Mouse (Mus musculus) neutrophil, adult 5-6 weeks (primary cell): ENCODE measurements around the gene Nudt16l1. TPM values are rescaled to one million over a fixed set of nuclear protein-coding genes. Genes with fewer than 3 reads are reported as not detected.

ENCODE experiments used
- ATAC-seq: fragments of 151-379, 151-347 bp; 2 replicates; pipeline ENCODE4 v1.8.0; 2017; ENCODE audit warnings: mild to moderate bottlenecking, moderate TSS enrichment; ENCODE audit not compliant: insufficient number of reproducible peaks, poor library complexity, low FRiP score, severe bottlenecking; ENCODE audit errors: extremely low read depth
- total RNA-seq: library from RNA; stranded (forward); fragments of 200-1000 nt; gene quantifications from 2 replicates; pipeline ENCODE4 v1.2.3, GENCODE M21; 2017

Nudt16l1 gene
- total RNA-seq, 1 experiment from 2014 or later = 9.9 TPM

DNA sequence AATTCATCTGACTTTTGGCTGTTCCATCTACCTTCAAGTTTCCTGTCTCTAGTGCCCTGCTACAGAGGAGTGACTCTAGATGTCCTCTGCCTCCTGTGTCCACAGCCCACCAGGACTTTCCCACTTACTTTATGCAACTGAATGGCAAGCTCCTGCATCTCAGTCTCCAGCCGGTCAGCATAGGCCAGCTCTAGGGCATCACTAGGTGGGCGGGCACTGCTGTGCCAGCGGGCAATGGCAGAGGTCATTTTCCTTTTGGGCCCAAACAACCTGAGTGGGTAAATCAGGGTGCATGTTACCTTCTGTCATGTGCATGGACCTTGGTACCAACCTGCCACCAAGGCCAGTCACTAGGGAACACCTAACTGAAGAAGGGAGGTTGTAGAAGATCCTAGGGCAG, 4.9 kb downstream of the Nudt16l1 start:
- no peak for ATAC-seq

DNA sequence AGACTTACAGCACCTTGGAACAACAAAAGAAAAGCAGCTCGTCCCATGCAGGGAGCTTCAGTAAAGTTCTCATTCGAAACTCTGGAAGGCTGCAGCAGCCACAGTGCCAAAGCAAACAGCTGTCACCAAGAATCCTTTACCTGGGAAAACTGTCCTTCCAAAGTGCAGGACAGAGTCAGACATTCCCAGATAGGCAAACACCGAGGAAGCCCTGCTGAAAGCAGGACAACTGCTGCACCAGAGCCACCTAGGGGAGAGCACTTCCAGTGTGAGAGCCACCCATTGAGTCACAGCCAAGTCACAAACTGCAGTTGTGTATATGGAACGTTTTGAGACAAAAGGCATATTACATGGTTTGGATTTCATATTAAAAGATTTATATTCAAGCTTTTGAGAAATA, 6.9 kb downstream of the Nudt16l1 start:
- ATAC-seq = no peak

DNA sequence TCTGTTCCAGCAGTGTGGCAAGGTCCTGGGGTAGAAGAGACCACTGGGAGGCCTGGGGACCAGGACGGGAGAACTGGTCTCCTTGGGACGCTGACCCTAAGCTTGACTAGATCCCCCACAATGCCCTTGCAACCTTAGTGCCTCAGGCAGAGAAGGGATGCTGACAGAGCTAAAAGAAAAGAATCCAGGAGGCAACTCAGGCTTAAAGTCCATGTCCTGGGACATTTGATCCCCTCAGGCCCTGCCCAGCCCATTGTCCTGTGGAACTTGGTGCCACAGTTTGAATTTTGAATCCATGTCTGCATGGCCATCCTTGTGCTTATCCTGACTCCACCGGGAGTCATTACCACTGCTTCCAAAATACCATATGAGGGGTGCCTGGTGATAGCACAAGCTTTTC, 7.6 kb downstream of the Nudt16l1 start:
- ATAC-seq = no peak

DNA sequence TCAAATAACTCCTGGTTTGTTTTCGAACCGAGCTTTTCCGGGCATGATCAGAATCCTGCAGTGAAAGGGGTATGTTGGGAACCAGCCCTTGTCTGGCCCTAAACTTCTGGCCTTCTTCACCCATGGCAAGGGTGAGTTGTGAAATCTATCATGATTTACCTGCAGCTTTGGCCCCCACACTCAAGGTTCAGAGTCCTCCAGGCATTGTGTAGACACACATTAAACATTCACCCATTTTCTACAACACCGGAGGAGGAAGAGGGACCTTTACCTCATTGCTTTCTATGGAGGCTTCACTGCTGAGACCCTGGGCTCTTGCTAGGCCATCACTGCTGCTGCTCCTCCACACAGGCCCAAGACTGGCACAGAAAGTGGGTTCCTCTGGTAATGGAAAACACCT, 8.8 kb downstream of the Nudt16l1 start:
- ATAC-seq = no peak

DNA sequence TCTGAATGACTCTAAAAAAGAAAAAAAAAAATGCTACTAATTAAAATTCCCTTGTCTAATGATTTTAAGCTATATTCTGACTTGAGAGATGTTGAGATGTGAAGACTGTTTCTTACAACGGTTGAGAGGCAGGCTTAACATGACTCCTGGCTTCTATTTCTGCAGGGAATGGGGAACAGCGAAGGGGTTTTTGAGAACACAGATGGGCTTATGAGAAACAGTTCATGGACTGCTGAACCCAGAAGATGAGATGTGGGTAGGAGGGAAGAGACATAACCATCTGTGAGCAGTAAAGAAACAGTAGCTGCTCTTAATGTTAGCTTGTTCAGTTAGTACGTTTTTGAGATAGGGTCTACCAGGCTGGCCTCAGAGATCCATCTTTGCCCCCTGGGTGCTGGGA, 18.0 kb downstream of the Nudt16l1 start:
- no peak for ATAC-seq

DNA sequence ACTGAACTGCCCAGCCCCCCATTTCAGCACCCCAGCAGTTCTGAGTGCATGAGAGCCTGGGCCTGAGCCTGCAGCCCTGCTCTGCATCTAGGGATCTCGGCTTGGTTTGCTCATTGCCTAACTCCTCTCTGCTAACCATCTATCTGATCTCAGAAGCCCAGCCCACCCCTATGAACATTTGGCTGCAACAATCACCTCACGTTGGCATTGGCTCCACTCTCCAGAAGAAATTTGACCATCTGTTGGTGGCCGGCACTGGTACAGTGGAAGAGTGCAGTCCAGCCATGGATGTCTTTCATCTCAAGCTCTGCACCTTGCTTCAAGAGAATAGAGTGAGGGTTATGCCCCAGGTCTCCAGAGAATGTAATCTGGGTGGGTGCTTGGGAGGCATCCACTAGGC, 18.9 kb downstream of the Nudt16l1 start:
- ATAC-seq = no peak

DNA sequence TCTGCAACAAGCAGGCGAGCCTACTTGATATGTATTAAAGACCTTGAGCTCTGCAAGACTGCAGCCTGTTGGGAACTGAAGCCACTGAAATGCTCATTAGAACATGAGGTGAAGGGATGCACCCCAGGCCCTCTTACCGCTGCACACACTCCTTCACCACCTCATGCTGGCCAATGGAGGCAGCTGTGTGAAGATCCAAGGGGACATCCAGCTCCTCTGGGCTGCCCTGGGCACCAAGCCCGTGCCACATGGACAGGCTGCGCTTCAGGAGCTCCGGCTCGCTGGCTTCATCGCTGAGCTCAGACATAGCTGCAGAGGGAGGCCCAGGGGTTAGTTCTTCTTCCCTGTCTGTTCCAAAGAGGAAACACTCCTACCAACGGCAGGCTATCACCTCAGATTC, 21.7 kb downstream of the Nudt16l1 start:
- ATAC-seq = no peak

DNA sequence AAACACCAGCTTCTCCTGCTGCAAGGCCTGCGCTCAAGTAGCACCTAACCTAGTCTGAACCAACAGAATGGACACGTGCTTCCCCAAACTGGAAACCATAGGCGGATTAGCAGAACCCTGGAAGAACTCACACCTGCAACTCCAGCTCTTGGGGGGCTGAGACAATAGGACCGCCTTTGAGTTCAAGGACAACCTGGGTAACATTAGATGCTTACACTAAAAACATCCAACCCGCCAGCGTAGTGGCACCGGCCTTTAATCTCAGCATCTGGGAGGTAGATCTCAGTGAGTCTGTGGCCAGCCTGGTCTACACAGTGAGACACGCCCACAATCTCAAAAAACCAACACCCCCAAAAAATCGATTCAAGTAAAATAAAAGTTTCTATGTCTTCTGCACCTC, 24.8 kb downstream of the Nudt16l1 start:
- ATAC-seq = no peak

DNA sequence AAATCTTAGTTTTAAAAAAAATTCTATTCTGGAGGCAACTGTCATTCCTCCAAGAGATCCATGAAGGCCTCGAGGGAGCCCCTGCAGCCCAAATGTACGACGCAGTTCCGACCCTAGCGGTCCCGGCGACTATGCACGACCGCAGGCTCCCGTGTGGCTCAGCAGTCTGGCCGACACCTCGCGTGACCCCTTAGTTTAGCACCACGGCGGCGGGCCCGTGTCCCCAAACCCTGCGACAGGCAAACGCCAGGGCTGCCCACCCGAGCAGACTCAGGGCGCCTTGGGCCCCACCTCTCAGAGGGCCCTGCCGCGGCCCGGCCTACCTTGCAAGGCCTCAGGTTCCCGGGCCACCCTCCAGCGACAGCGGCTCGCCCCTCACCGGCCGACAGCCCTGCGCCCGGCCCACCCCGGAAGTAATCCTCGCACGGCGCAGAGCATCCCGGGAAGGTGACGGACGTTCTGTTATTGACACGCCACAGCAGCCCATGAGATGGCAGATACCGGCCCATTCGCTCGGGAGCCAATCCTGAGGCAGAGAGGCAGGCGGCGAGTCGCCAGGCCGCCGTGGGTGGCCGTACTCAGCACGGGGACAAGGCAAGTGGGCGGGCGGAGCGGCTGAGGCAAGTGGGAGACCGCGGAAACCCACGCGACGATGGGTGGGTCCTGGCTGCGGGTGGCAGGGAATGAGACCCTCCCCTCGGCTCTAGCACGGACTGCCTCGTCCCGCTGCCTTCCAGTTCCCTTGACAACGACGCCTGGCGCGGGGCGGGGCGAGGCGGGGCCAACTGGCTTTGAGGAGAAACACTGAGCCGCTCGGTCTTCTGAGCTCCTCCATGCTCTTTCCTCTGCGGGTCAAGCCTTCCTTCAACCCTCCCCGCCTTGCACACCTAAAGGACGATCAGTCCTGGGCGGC, 25.5 kb downstream of the Nudt16l1 start, which contains the start of gene Anks3:
Gene Anks3, minus strand, starts transcription at position 409 of the 913 bp plus-strand sequence.
- peak; percentile 91 for ATAC-seq

DNA sequence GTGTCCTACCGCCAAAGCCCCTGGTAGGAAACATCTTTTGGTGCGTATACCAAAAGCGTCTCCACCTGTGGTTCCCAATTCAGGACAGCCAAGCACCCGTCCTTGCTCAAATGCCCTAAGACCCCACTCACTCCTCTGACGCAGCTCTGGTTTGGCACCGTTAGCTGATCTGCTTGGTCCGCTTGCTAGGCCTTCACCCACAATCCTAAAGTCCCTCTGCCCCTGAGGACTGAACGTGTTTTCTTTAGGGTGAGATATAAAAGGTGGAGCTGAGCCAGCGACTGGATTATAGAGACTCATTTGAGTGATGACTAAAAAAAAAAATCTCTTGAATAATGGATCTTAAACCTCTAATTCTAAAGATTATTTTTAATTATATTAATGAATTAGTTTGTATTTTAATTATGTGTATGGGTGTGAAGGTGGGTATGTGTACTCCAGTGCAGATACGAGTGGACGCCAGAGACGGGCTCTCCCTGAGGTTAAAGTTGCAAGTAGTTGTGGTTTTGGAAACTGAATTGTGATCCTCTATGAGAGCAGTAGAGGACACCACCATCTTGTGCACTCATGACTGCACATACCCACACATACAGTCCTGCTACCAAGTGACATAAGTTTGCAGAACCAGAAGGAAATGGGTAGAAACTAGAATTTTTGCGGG, 26.3 kb downstream of the Nudt16l1 start:
- no peak for ATAC-seq

DNA sequence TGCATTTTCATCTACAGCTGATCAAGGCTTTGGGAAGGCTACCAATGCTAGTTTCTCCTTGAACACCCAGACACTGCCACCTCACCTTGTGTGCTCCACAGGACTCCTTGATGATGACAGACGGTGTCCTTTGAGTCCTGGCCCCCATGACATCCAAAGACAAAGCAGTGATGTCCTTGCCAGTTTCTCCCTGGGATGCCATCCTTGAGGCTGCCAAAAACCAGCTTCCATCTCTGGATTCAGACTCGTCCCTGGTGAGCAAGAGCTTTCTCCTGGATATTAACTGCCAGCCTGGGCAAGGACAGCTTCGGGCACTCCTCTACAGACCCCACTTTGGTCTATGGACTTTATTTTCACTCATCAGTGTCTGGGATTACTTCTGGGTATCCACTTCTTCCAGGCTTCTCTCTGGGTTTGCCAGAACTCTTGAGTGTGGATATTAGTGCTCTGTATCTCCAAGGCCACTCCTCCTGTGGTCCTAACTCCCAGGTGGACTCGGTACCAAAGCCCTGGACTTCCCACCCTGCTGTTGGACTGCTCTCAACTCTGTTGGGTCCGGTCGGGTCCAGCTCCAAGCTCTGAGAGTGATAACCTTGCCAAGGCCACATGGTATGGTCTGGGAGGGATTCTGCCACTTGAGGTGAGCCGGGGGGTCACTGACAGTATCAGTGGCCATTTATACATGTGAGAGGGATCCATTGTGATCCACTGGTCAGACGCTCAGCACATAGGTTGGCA, 27.0 kb downstream of the Nudt16l1 start:
- no peak for ATAC-seq

DNA sequence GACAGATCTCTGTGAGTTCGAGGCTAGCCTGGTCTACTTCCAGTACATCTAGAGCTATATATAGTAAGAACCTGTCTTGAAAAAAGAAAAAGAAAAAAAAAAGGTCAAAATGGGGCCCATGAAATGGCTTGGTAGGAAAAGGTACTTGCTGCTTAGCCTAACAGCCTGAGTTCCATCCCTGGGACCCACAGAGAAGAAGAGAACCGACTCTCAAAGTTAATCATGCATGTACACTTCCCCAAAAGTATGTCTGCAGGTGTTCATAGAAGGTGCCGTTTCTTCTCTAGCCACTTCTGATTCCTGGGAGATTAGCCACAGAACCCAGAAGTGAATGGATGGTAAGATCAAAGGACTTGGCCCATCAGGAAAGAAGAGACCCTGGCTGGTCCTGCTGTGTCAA, 29.9 kb downstream of the Nudt16l1 start:
- ATAC-seq = no peak

DNA sequence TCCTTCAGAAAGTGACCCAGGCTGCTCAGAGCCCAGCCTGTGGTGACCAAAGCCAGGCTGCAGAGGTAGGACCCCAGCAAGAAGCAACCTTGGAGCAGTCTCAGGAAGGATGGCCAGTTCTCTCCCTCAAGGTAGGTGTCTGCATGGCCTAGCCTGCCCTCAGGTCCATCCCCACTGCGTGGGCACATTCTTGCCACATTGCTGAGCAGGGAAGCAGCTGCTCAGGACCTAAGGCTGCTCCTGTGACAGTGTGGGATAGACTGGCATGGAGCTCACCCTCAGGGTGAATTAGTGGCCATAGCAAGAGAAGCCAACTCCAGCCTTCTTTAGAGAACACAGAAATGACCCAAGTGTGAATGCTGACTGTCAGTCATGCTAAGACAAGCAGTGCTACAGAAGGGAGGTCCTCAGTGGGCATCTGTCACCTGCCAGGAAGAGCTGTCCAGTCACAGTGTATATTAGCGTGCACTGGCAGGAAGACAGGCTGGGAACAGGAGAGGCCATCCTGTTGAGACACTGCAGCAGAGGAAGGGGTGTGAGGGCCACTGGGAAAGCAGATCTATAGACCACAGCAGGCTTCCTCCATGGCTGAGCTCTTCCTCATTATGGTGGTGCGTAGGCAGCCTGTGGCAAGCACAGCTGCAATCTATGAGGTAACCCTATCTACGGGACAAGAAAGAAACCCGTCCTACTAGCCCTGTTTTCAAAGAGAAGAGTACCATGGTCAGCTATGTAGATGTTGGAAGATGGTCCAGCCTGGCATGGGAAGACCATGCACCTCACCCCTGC, 30.7 kb downstream of the Nudt16l1 start:
- peak; percentile 86 for ATAC-seq

DNA sequence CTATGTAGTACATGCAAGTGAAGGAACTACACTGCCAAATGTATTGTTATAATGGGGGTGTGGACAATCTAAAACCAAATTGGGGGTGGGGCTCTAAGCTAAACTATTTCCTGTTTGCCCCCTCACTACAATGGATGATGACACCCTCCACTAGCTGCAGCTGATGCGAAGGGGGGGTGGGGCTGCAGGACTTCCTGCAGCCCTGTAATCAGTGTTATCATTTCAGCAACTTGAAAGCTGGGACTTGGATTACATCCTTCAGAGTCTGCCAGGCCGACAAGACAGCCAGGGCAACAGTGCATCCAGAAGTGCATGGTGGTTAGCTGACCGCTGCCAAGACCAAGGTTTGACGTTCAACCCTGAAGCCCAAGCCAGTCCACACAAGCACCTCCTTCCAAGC, 33.1 kb downstream of the Nudt16l1 start:
- no peak for ATAC-seq

DNA sequence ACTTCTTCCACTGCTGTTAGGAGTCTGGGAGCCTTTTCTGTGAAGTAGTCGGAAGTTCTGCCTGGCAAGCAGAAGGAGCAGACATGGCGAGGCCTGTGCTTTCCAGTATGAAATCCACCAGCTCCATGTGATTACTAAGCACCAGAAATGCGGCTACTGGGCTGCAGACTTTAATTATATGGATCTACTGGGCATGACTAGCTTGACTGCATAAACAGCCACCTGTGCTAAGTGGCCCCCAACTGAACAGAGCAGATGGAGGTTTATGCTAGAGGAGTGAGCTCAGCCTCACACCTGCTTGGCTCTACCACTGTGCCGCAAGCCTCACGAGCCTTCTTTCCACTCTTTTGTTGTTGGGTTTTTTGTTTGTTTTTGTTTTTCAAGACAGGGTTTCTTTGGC, 36.0 kb downstream of the Nudt16l1 start:
- ATAC-seq = no peak

DNA sequence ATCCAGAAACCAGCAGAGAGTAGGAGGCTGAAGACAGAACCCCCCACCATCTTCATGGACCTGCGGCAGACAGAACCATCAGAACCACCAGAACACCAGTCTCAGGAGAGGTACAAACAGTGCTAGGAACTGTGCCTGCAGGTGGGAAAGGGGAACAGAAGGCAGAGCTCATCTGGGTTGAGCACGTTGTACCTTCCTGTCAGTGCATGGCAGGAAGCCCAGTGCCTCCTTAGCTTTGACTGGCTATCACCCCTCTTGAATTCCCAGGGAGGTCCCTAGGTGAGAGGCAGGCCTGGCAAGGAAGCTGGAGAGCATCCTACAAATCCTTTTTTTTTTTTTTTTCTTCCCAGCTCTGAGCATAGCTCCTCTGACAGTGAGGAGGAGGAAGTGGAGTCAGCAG, 37.6 kb downstream of the Nudt16l1 start:
- ATAC-seq = no peak

DNA sequence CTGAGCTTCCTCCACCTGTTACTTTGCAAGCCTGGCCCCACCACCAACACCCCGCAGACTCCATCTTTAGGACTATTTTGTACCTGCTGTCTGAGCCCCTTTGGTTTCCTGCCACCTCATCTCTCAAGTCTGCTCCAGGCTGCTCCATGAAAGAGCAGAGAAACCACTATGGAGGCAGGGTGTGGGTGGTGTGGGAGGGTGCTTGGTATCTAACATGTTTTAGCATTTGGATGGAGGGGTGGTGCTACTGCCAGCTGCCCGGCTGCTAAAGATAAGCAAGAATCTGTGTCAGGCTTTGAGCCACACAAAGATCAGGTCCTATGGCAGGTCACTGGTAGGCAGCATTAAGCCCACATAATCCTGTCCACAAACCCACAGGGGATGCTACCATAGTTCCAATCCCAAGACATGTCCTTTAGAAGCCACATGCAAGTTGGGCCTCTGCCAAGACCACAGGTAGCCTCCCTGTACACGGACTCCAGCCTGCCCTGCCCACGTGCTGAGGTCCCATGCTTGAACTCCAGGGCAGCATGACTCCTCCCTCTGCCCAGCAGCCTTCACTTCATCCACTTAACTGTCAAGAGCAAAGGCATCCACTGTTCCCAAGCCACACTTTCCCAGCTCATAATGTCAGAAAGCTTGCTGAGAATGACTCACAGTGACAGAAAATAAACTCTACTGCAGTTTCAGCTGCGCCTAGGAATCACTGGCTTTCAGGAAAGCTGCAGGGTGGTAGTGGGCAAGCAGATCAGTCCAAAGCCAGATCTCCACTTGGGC, 39.9 kb downstream of the Nudt16l1 start:
- no peak for ATAC-seq

DNA sequence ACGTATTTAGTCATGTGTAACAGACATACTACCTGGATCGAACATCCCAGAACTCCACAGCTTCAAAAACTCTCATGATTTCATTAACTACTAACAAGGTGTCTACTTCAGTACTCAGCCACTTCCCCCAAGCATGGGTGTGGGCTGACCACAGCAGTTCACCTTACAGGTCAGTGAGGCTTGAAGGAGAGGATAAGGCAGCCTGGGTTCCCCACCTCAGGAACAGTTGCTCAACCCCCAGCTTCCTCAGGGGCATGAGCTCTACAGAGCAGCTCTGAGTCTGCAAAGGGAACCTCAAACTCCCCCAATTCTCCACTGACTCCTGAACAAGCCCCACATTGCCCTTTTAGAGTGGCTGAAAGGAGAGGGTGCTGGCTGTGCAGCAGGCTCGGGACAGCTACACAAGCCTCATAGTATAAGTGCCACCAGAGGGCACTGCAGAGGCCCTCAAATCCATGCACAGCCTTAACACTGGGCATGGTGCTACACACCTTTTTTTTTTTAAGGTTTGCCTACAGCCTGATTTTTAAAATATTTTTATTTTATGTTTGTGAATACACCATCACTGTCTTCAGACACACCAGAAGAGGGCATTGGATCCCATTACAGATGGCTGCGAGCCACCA, 41.3 kb downstream of the Nudt16l1 start:
- ATAC-seq = peak; percentile 86
